Mouse (Mus musculus) bone marrow macrophage, adult 2 months (primary cell): ENCODE measurements around the gene Chrna5.

Source experiments
- CTCF ChIP-seq: IDR thresholded peaks from 2 replicates; pipeline ENCODE4 v1.5.1; 2012; ENCODE audit warnings: low read depth, mild to moderate bottlenecking, low read length, moderate library complexity
- POLR2A ChIP-seq: IDR thresholded peaks from 2 replicates; pipeline ENCODE4 v1.6.1; 2012; ENCODE audit warnings: mild to moderate bottlenecking, low read depth, low read length, borderline replicate concordance

- TF ChIP-seq CTCF (no peak), POLR2A (no peak)
These were observed 1.7 kb downstream of the Chrna5 start for GRCm38 (mm10) chr9:54982401-54982800.
